Mouse (Mus musculus) forebrain, embryonic 11.5 days (tissue): ENCODE measurements around the gene Rnase13. TPM values are rescaled to one million over a fixed set of nuclear protein-coding genes. Genes with fewer than 3 reads are reported as not detected.
A peak's percentile ranks its signal among the peaks of the same experiment; 100 is the strongest.
"Not testable (repeated sequence)": the region's sequence is repeated elsewhere in the genome, so short reads cannot be mapped to it uniquely, and the experiment has no call there.

Experiments
- ATAC-seq: fragments of 200-750 bp; cut with Nextera tagmentation; replicated peaks from 2 replicates; pipeline ENCODE4 v1.8.0; 2017; ENCODE audit warnings: moderate TSS enrichment; ENCODE audit not compliant: low FRiP score
- DNase-seq: peaks from one replicate; pipeline ENCODE4 v3.0.0-alpha.2; 2017; ENCODE audit warnings: low spot score
- H3K27ac ChIP-seq: fragments of 300-500 bp; sonication (generic); 2 replicates; pipeline ENCODE4 v1.5.1; 2014; ENCODE audit warnings: low read depth, low read length
- H3K27me3 ChIP-seq: fragments of 300-500 bp; sonication (generic); 2 replicates; pipeline ENCODE4 v1.6.1; 2014; ENCODE audit warnings: mild to moderate bottlenecking, low read length, mixed read lengths; ENCODE audit not compliant: control insufficient read depth, insufficient read depth
- H3K36me3 ChIP-seq: fragments of 300-500 bp; sonication (generic); 2 replicates; pipeline ENCODE4 v1.6.1; 2014; ENCODE audit warnings: mild to moderate bottlenecking, low read length, moderate library complexity, mixed read lengths; ENCODE audit not compliant: control insufficient read depth, insufficient read depth
- H3K4me1 ChIP-seq: fragments of 300-500 bp; sonication (generic); replicated peaks from 2 replicates; pipeline ENCODE4 v1.6.1; 2014; ENCODE audit warnings: low read length, mixed read lengths; ENCODE audit not compliant: control insufficient read depth, insufficient read depth
- H3K4me2 ChIP-seq: fragments of 300-500 bp; sonication (generic); 2 replicates; pipeline ENCODE4 v1.6.1; 2014; ENCODE audit warnings: low read depth, mild to moderate bottlenecking, low read length, moderate library complexity, mixed read lengths; ENCODE audit not compliant: severe bottlenecking
- H3K4me3 ChIP-seq: fragments of 300-500 bp; sonication (generic); 2 replicates; pipeline ENCODE4 v1.5.1; 2014; ENCODE audit warnings: low read depth, low read length
- H3K9ac ChIP-seq: fragments of 300-500 bp; sonication (generic); 2 replicates; pipeline ENCODE4 v1.6.1; 2014; ENCODE audit warnings: low read length
- H3K9me3 ChIP-seq: fragments of 300-500 bp; sonication (generic); 2 replicates; pipeline ENCODE4 v1.6.1; 2016; ENCODE audit warnings: low read length, mixed read lengths; ENCODE audit not compliant: control insufficient read depth
- WGBS: fragments of 180-500 bp; shearing (Covaris S2); extraction: QIAGEN DNeasy Blood & Tissue Kit; methylation state at CpG from one replicate; pipeline ENCODE4 v1.1.7; 2014; 5-methylcytosine and 5-hydroxymethylcytosine counted together
- polyA plus RNA-seq: library from polyadenylated mRNA; unstranded; fragments of >200 nt; fragmentation: Nextera tagmentation; extraction: Ambion mirVana; gene quantifications from 2 replicates; pipeline ENCODE4 v1.2.1, GENCODE M21; 2014

The Rnase13 gene
- polyA plus RNA-seq, 1 experiment from 2014 or later: not detected

DNA sequence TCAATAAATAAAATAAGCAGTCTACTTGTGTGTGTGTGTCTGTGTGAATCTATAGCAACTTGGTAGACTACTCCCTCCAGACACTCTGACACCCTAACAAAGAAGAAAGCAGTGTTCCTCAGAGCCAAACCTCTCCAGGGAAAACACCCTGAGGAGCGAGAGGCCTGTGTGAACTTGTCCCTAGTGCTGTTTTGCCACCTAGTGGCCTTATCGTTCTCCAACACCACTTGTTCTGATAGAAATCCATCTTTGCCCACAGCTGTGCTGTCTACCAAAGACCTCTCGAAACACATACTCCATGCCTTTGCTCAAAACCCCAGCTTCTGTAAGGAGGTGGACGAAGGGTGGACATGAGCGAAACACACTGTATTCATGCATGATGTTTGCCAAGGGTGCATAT is 8.3 kb upstream of the Rnase13 start:
- Histone ChIP-seq H3K27ac (no peak overlapping the region), H3K36me3 (no peaks in the 10 kb centered on the region), H3K9ac (no peak overlapping the region), H3K27me3 (no peaks in the 10 kb centered on the region), H3K9me3 (no peaks in the 10 kb centered on the region), H3K4me1 (no peaks in the 10 kb centered on the region), H3K4me3 (no peak overlapping the region), H3K4me2 (no peak overlapping the region)
- WGBS: 41% methylated on average over 5 of the region's 5 CpGs
- peak; percentile 75 for ATAC-seq
- DNase-seq: peak; percentile 70

DNA sequence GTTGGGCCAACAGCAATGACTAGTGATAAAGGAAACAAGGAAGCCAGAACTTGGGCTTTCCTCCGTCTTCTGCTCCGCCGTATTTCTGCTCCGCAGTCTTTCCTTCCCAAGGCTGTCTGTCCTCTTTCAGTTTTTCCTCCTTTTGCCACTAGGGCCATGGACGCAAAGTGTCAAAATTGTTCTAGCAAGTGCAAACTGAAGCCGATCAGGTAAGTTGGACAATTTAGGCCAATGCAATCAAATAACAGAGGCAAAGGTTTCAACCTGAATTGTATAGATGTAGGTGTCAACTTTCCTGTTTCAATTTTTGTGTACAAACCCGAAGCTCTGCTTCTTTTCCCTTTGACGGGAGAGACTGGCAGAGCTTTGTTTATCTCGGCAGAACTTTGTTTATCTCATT is 7.4 kb upstream of the Rnase13 start:
- no peak for ATAC-seq
- no peaks in the 10 kb centered on the region for H3K36me3 ChIP-seq
- WGBS: 74% methylated on average over 9 of the region's 9 CpGs

DNA sequence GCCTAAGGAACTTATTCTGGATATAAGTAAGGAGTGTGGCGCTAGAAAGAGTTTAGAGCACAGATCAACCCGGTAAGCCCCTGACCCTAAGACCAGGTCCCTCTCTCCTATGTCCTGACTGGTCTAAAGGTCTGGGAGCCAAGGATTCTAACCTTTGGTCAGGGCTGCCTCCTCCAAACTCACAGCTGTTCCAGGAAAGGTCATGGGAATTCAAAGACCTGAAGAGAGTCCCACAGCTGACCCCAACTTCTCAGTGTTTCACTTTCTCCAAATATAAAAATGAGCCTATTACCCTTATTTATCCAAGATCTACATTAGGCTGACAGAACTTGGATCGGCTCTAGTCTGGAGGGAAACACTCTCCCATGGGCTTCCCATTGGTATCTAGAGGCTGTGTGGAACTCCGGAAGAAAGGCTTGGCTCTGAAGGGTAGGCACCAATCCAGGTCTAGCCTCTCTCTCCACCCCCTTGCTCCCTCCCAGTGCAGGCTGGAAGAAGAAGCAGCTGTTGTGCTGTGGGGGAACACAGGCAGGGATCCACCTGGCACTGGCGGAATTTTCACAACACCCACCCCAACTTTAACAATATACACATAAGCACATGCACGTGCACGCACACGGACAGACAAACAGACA is 6.9 kb upstream of the Rnase13 start:
- Histone ChIP-seq H3K4me2 (no peak overlapping the region), H3K4me1 (no peaks in the 10 kb centered on the region), H3K4me3 (no peak overlapping the region), H3K27ac (no peak overlapping the region), H3K27me3 (no peaks in the 10 kb centered on the region), H3K9me3 (no peaks in the 10 kb centered on the region), H3K9ac (no peak overlapping the region), H3K36me3 (no peaks in the 10 kb centered on the region)
- whole genome bisulfite sequencing: 80% methylated on average over 8 of the region's 8 CpGs
- ATAC-seq (no peak), DNase-seq (no peak)

More for the DNA sequence above, 7.4 kb upstream of the Rnase13 start:
- Histone ChIP-seq H3K4me1 (no peaks in the 10 kb centered on the region), H3K9me3 (no peaks in the 10 kb centered on the region), H3K9ac (no peak overlapping the region), H3K27ac (no peak overlapping the region), H3K4me2 (no peak overlapping the region), H3K27me3 (no peaks in the 10 kb centered on the region), H3K4me3 (no peak overlapping the region)
- no peak for DNase-seq

- WGBS: 94% methylated on average over 11 of the region's 11 CpGs
- not testable (repeated sequence) for H3K27ac ChIP-seq, DNase-seq, H3K9ac ChIP-seq, H3K4me3 ChIP-seq, H3K27me3 ChIP-seq, H3K4me2 ChIP-seq, H3K36me3 ChIP-seq, ATAC-seq, H3K9me3 ChIP-seq, H3K4me1 ChIP-seq
Observed at GRCm38 (mm10) chr14:51926930-51927329, 4.4 kb upstream of the Rnase13 start.

- DNase-seq (no peak), ATAC-seq (no peak)
- Histone ChIP-seq H3K27ac (no peak overlapping the region), H3K4me3 (no peak overlapping the region), H3K27me3 (no peaks in the 10 kb centered on the region), H3K9me3 (no peaks in the 10 kb centered on the region), H3K36me3 (no peaks in the 10 kb centered on the region), H3K4me1 (no peaks in the 10 kb centered on the region), H3K4me2 (no peak overlapping the region), H3K9ac (no peak overlapping the region)
- WGBS: 80% methylated on average over 4 of the region's 4 CpGs
Observed at GRCm38 (mm10) chr14:51923492-51923891, 919 bp upstream of the Rnase13 start.

GRCm38 (mm10) chr14:51922910-51923309 is 337 bp upstream of the Rnase13 start:
- Histone ChIP-seq H3K9ac (no peak overlapping the region), H3K4me2 (no peak overlapping the region), H3K27me3 (no peaks in the 10 kb centered on the region), H3K27ac (no peak overlapping the region), H3K36me3 (no peaks in the 10 kb centered on the region), H3K9me3 (no peaks in the 10 kb centered on the region), H3K4me1 (no peaks in the 10 kb centered on the region), H3K4me3 (no peak overlapping the region)
- DNase-seq (no peak), ATAC-seq (no peak)
- 88% methylated on average over 2 of the region's 2 CpGs for WGBS

DNA sequence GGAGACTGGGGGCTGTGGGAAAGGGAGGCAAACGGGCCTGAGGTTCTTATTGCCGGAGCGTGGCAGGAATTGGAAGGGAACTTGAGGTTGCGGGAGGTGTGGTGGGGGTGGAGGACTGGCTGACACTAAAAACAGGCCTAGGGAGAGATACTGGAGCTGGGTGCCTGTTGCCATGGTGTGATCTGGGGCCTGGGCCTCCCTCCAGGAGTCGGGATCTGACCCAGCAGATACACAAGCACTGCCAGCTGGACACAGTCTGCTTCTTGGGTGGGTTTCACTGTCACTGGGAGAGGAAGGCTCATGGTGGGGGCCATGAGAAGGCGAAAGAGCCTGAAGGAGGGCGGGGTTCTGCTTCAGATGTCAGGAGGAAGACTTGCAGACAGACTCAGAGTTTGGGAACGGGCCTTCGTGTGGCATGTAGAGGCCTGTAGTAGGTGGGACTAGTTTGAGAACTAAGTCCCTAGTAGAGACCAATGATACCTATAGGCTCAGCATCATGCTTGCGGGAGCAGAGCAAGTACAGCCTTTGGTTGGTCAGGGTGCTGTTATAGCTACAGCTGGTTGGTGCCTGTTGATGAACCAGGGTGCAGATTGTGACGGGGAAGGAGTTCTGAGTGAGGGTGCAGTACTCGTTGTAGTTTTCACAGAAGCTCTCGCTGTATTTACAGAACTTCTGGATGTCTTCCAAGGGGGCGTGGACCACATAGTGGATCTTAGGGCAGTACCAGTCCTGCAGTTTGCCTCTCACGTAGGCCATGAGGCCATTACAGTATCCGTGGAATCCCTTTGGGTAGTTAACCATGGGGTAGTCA is 608 bp downstream of the Rnase13 start:
- WGBS: 86% methylated on average over 16 of the region's 16 CpGs
- ATAC-seq: no peak
- Histone ChIP-seq H3K4me1 (no peaks in the 10 kb centered on the region), H3K36me3 (no peaks in the 10 kb centered on the region), H3K9ac (no peak overlapping the region), H3K27me3 (no peaks in the 10 kb centered on the region), H3K4me3 (no peak overlapping the region), H3K27ac (no peak overlapping the region), H3K9me3 (no peaks in the 10 kb centered on the region), H3K4me2 (no peak overlapping the region)
- no peak for DNase-seq

DNA sequence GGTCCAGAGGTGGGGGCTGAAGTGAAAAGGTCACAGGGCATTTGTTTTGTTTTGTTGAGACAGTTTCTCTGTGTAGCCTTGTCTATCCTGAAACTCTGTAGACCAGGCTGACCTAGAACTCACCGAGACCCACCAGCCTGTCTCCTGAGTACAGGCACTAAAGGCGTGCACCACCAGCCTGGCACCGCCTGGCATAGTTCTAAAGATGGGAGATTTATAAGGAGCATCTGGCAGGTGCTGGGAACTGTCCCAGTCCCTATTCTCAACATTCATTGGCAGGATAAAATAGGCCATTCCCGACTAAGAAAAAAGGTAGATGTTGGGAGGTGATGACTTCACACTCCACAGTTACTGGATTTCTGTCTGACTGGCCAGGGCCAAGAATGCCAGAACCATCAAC is 3.6 kb downstream of the Rnase13 start:
- Histone ChIP-seq H3K9ac (no peak overlapping the region), H3K36me3 (no peaks in the 10 kb centered on the region), H3K4me1 (peaks cover 3% of the 10 kb centered on the region; the same call in 1 of the 2 replicates), H3K9me3 (no peaks in the 10 kb centered on the region), H3K4me3 (no peak overlapping the region), H3K27me3 (no peaks in the 10 kb centered on the region), H3K4me2 (no peak overlapping the region), H3K27ac (no peak overlapping the region)
- DNase-seq: no peak
- 83% methylated on average over 4 of the region's 4 CpGs for WGBS
- no peak for ATAC-seq

- H3K4me3 ChIP-seq: no peak within 1 kb of the TSS
- no peaks in the 10 kb centered on the region for H3K9me3 ChIP-seq
- H3K27me3 ChIP-seq: no peaks in the 10 kb centered on the region
- no peak within 1 kb of the TSS for H3K4me2 ChIP-seq
- no peak for DNase-seq
- 91% methylated on average over 4 of the region's 4 CpGs for WGBS
- H3K36me3 ChIP-seq: no peaks in the 10 kb centered on the region
- no peak within 1 kb of the TSS for H3K9ac ChIP-seq
- no peak within 1 kb of the TSS for H3K27ac ChIP-seq
- no peak for ATAC-seq
- H3K4me1 ChIP-seq: peaks cover 3% of the 10 kb centered on the region; the same call in 1 of the 2 replicates
Observed at GRCm38 (mm10) chr14:51918125-51918524, 4.4 kb downstream of the Rnase13 start, which contains the start of gene Tppp2. Tppp2 (plus strand) TSS chr14:51918425.
